Mouse (Mus musculus) T-helper 17 cell (primary cell): Measurements from ENCODE around the gene Flrt1.

Experiments used
- in situ Hi-C, 2 experiments: fragments of 300-600 bp; cut with MboI, MseI; formaldehyde crosslinking; loops; 1 replicate in 1 of 2; 2 replicates in 1 of 2; pipeline ENCODE4 v1.15.1; 2025; ENCODE audit warnings: high pct_unique_total_duplicates in 2 of 2

Gene Flrt1

DNA sequence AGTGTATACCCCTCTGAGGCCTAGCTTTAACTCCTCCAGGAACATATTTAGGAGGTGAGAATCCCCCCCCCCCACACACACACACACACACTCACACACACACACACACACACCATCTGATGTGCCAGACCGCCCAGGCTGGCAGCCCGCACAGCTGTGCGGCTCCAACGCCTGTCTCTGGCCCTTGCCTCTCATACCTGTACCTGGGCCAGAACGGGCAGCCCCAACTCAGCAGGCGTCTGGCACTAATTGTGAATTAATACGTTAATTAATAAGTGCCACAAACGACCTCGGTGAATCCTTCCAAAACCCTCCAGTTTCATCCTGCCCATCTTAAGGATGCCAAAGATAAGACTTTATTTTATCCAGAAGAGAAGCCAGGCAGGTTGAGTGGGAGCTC is 27.9 kb upstream of the Flrt1 start:
- in situ Hi-C loops, result loop anchor here in 1 of 2 experiments (5.0 to 10.0 kb wide), 2 partner anchors 46 to 459 kb away; no protein-coding TSS in a partner anchor

GRCm38 (mm10) chr19:7130317-7130716 is 24.8 kb upstream of the Flrt1 start:
- in situ Hi-C loops, result loop anchor here in 1 of 2 experiments (5.0 to 10.0 kb wide), 2 partner anchors 43 to 456 kb away; no protein-coding TSS in a partner anchor

GRCm38 (mm10) chr19:7128551-7129475 is 23.3 kb upstream of the Flrt1 start:
- in situ Hi-C loops, result no loop called here

DNA sequence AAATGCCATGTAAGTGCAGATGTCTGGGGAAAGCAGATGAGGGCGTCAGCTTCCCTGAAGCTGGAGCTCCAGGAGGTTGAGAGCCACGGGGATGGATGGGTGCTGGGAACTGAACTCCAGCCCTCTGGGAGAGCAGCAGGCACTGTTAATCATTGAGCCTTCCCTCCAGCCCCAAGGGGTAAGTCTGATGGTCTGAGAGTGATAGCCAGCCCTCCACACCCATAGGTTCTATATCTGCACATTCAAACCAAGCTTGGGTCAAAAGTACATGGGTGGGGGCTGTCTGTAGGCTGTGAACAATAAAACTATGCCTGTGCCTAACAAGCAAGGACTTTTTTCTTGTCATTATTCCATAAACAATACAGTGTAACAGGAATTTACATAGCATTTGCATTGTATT is 21.4 kb upstream of the Flrt1 start:
- in situ Hi-C loops, result no loop called here

DNA sequence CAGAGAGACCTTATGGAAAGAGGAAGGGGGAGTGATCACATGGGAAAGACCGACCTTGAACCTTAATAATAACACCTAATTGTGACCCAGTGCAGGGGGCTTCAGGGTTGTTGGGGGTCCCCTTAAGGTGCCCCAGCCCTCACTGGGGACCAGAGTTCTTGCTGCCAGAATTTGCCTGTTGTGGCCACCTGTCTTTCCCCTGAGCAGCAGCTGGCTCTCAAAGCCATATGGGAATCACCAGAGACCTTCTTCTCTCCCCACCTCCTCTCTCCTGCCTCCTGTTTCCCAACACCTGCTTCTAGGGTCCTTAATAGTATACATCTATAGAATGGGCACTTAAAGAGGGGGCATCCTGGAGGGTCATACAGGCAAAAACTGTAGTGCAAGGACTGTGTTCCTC is 20.7 kb upstream of the Flrt1 start:
- in situ Hi-C loops, result no loop called here

DNA sequence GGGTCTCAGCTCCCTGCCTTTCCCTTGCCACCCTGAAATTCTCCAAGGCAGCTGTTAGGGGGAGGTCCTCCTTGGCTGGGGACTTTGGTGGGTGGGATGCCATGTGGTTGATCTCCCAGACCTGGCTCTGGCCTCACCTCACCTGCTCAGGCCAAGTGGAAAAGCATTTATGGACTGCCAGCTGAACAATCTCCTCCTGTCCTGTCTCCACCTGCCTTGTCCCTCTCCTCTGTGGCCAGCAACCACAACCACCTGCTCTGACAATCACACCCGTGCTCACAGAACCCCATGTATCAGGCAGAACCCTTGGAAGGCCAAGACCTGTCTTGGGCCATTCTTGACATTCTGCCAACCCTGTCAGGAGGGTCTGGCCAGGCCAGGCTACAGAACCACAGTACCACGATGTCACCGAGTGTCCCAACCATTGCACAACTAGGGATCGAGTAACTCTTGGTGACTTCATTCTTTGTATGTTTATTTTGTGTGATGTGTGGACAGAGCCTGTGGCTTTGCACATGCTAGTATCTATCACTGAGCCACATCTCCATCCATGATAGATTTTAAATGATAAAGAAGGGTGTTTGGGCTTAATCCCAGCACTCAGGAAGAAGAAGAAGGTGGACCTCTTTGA is 20.1 kb upstream of the Flrt1 start:
- in situ Hi-C loops, result no loop called here

DNA sequence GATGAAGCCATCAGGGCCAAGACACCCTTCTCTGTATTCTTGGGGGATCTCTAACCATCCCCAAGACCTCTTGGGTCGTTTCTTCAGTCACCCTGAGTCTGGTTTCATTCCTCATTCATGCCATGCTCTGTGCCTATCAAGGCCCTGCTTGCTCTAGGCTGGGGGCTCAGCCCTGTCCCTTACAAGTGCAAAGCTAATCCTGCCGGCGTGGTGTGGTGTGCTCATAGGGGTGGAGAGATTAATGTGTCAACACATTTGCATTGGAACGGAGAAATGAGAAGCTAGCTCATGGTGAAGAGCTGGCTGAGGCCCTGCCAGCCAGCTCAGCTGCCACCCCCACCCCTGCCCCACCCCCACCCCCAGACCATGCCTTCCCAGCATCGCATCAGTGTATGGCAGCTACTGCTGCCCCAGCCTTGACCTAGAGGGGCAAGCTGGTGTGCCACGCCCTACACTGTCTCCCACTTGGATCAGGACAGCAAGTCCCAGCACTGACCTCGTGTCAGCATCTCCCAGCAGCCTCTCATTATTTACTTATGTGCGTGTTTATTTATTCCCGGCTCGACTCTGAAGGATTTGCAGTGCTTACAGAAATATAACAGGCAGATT is 17.3 kb upstream of the Flrt1 start:
- in situ Hi-C loops, result no loop called here

DNA sequence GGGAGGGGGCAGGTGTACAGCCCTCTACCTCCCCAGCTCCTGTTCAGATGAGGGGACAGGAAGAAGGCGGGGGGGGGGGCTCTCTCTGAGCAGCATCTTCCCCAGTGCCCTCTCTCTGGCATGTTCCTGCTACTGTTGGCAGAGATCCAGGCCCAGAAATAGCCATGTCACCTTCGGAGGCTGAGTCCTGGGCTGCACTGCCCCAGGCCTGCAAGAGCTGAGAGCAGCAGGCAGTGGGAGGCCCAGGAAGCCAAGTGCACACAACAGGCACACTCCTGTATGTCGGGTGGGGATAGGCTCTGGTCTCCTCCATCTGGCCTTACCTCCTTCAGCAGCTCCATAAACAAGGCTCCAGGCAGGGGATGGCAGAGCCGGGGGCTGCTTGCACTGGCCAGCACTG is 16.7 kb upstream of the Flrt1 start:
- in situ Hi-C loops, result no loop called here

- in situ Hi-C loops, result no loop called here
Measured at GRCm38 (mm10) chr19:7121252-7121651, 15.7 kb upstream of the Flrt1 start.

- in situ Hi-C loops, result no loop called here
Measured at GRCm38 (mm10) chr19:7117653-7118307, 12.3 kb upstream of the Flrt1 start.

GRCm38 (mm10) chr19:7117141-7117540 is 11.6 kb upstream of the Flrt1 start:
- in situ Hi-C loops, result no loop called here

DNA sequence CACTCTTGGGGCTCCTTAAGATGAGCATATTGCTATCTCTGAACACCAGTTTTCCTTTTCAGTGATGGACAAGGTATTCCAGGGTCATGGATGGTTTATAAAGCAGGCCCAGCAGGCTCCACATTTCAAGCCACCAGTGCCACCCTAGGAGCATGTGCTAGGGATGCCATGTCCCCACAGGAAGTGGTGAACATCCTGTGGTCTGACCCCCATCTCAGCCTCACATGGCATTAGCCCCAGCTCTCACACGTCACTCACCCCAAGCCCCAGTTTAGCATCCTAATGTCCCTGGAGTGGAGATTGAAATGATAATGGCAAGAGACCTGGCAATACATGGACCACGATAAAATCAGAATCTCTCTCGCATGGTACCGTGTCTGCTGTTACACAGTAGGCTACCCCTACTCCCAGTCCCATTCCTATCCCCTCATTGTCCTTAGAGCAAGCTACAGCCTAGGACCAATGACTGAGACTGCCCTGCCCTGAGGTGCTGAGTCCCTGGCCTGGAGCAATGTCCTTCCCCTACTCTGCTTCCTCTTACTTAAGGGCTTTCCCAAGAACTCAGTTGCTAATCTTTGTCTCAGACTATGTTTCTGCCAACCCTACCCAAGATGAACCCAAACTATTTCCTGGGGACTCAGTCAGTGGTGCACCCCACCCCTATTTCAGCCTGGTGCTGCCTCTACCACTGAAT is 10.7 kb upstream of the Flrt1 start:
- in situ Hi-C loops, result no loop called here

DNA sequence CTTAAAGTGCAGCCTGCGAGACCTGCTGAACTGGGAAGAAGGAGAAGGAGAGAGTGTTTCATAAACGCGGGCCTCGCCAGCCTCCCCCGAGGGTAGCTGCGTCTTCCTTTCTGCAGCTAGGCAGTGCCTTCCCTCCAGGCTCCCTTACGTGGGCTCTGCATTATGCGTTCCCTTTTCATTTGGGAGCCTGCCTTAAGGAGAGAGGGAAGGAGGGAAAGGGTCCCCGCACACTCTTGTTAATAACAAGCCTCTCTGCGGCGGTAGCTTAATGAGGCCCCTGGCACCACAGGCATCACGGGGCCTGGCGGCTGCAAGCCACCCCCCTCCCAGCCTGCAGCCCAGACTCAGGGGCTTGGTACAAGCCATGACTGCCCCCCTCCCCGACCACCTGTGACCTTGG is 8.0 kb upstream of the Flrt1 start:
- in situ Hi-C loops, result no loop called here

GRCm38 (mm10) chr19:7112628-7113027 is 7.1 kb upstream of the Flrt1 start:
- in situ Hi-C loops, result no loop called here

DNA sequence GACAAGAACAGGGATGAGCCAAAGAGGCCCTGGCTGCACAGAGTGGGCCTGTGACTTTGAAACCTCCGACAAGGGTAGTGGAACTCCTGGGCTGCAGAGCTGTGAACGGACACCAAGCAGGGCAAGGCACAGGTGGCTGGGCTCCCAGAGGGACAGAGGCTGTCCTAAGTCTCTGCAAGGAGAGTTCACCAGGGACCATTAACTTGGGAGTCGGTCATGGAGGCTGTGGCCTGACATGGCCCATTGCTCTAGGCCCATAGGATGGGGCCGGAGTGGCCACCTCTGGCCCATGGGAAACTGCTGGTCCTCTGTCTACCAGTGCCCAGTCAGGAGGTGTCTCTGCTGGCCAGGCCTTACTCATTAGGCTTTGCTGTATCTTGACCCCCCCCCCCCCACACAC is 6.2 kb upstream of the Flrt1 start:
- in situ Hi-C loops, result no loop called here

GRCm38 (mm10) chr19:7111309-7111708 is 5.8 kb upstream of the Flrt1 start:
- in situ Hi-C loops, result no loop called here

GRCm38 (mm10) chr19:7110875-7111274 is 5.3 kb upstream of the Flrt1 start:
- in situ Hi-C loops, result no loop called here

- in situ Hi-C loops, result no loop called here
Measured at GRCm38 (mm10) chr19:7110097-7110496, 4.6 kb upstream of the Flrt1 start.

DNA sequence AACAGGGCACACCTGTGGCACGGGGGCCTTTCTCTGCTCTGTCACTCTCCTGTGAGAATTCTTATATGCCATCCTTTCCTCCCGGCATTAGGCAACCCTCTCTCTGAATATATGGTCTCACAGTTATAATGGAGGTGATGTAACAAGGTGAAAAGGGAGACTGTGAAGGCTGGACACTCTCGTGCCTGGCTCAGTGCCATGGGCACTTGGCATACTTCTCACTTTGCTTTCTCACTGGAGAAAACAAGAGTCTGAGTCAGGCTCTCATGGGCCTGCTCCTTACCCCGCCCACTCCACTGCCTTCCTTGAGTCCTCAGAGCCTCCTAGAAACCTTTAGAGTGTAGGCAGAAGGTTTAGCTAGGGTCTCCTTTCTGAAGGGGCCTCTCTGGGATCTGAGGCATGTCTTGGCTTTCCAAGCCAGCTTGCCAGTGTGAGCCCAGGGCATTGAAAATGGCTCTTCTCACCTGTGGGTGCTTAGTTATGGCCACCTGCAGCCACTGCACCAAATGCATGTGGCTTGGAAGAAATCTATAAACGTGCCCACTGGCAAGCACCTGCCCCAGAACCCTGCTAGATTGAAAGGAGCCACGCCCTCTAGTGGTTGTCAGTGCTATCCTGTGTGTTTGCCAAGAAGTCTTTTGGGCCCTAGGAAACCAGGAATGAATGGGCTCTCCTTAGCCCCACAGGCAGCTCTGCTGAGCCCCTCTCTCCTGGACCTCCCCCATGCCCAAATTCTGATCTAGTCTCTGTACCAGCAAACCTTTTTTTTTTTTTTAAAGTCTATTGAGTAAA is 2.8 kb upstream of the Flrt1 start:
- in situ Hi-C loops, result loop anchor here in 1 of 2 experiments (5.0 kb wide), 1 partner anchor 926 kb away; the partner anchor contains the start of gene Majin

DNA sequence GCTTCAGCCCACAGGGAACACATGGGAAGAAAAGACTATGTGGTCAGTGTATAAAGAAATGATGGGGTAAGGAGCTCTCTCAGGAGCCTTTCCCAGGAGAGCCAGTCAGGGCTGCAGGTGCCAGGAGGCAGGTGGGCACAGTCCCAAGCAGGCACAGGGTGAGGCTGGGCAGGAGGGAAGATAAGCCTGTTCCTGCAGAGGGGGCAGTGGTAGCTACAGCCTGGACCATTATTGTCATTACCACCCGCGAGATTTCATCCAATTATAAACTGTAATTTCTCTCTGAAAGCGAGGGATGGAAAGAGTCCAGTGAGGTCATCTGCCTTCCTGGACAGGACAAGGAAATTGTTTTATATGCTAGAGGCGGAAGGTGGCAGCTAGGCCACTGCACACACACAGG is 1.6 kb upstream of the Flrt1 start:
- in situ Hi-C loops, result loop anchor here in 1 of 2 experiments (5.0 kb wide), 1 partner anchor 925 kb away; the partner anchor contains the start of gene Majin
